Mouse (Mus musculus) cortical plate, adult 2 months (tissue): ENCODE results near the gene Actn4. TPM values are rescaled to one million over a fixed set of nuclear protein-coding genes. Genes with fewer than 3 reads are reported as not detected.

Experiments used
- H3K27ac ChIP-seq: fragments of 200-500 bp; 2 replicates; pipeline ENCODE4 v1.5.1; 2012; ENCODE audit warnings: low read length, control low read depth, inconsistent platforms; ENCODE audit not compliant: insufficient read depth
- H3K4me1 ChIP-seq: fragments of 200-500 bp; 2 replicates; pipeline ENCODE4 v1.6.1; 2011; ENCODE audit warnings: low read length; ENCODE audit not compliant: control insufficient read depth, insufficient read depth
- H3K4me3 ChIP-seq: fragments of 200-500 bp; 2 replicates; pipeline ENCODE4 v1.5.1; 2011; ENCODE audit warnings: mild to moderate bottlenecking, low read length, control low read depth; ENCODE audit not compliant: insufficient read depth
- CTCF ChIP-seq: fragments of 200-500 bp; IDR thresholded peaks from 2 replicates; pipeline ENCODE4 v1.5.1; 2011; ENCODE audit warnings: mild to moderate bottlenecking, control low read depth, low read length; ENCODE audit not compliant: insufficient read depth; ENCODE audit errors: extremely low read depth
- POLR2A ChIP-seq: fragments of 200-500 bp; IDR thresholded peaks from 2 replicates; pipeline ENCODE4 v1.6.1; 2011; ENCODE audit warnings: mild to moderate bottlenecking, low read length, control low read depth; ENCODE audit not compliant: insufficient read depth; ENCODE audit errors: extremely low read depth
- polyA plus RNA-seq: library from polyadenylated mRNA; depleted of rRNA; stranded (reverse); fragments of >200 nt; gene quantifications from 2 replicates; pipeline ENCODE4 v1.2.3, GENCODE M21; 2012

Gene Actn4
- polyA plus RNA-seq, 1 experiment = 178 TPM

DNA sequence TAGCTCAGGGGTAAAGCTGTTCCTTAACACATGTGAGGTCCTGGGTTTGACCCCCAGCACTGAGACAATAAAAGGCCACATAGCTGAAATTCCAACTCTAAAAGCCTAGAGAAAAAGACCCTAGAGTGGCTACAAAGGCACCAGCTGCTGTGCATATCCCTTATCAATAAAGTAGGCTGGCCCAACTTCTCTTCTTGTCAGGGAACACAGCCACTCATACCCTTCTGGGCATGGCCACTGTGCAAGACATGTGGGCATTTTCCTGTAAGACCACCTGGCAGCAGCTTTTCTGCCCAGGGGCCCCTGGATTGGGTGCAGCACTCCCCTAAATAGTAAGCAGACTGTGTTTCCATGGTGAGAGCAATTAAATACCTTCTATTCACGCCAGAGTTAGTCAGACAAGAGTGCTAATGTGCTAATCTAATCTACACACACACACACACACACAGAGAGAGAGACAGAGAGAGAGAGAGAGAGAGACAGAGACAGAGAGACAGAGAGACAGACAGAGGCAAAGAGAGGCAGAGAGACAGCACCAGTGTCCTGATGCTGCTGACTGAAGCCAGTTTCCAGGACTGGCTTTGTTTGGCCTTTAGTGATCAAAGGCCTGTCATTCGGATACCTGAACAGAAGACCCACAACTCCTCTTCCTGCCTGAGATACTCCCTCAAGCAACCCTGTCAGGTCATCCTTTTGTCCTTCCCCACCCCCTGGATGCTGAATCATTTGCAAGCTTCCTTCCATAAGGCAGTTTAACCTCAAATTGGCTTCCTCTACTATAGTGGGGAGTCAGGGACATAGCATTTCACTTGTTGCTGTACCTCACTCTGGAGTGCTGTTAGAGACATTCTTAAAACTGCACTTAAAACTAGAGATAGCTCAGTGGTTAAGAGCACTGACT lies 8.4 kb downstream of the Actn4 start:
- Histone ChIP-seq H3K4me1 (peaks cover 7% of the 10 kb centered on the region), H3K4me3 (no peak overlapping the region), H3K27ac (no peak overlapping the region)
- TF ChIP-seq CTCF (no peak), POLR2A (no peak)

- no peak overlapping the region for H3K27ac ChIP-seq
- TF ChIP-seq CTCF = no peak
- TF ChIP-seq POLR2A = no peak
These were observed 9.4 kb downstream of the Actn4 start for GRCm38 (mm10) chr7:28952786-28953185.

DNA sequence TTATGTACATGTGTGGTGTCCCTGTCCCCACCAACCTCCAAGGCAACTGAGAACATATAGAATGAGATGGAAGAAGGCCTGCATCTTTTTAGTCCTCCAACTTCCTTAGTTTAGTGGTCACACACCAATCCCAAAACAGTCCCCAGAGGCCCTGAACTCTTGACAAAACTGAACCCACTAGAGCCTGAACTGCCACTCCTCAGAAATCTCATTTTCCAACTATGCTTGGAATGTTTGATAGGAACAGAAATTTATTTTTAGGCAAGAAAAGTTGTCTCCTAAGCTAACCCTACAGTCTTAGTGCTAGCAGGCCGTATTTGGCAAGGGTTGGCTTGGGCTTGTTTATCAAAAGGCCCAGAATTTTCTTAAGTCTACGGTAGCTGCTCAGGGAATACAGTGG lies 10.4 kb downstream of the Actn4 start:
- H3K27ac ChIP-seq = no peak overlapping the region
- no peak for TF ChIP-seq POLR2A
- no peak for TF ChIP-seq CTCF
- H3K4me3 ChIP-seq = no peak overlapping the region

More at GRCm38 (mm10) chr7:28952786-28953185, 9.4 kb downstream of the Actn4 start:
- Histone ChIP-seq H3K4me1 (peaks cover 8% of the 10 kb centered on the region), H3K4me3 (no peak overlapping the region)

DNA sequence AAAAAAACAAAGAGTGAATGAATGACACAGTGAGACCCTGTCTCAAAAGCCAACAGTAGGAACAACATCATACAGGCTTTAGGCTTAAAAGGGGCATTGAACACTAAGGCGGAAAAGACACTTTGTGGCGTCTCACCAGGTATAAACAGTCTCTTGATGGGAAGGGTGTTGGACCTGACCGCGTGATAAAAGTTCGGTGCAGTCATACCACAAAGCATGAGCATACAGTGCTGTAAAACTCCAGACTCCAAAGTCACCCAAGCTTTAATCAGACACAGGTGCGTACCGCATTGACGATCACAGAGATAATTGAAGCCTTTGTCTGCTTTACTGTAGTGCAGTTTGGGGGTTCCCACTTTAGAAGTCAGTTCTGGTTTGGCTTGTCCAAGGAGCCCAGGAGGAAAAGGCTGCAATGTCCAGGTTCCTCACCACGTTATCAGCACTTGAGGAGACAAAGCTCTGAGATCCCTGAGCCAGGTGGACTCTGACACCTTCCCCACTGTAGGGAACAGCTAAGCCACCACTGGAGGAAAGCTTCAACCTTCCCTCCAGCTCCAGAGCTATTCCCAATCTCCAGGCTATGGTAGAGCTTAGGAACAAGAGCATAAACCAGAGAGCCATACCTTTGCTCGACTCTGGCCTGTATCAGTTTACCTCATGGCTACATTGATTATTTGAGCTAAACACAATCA lies 11.6 kb downstream of the Actn4 start:
- no peak for TF ChIP-seq CTCF
- no peak for TF ChIP-seq POLR2A
- no peak overlapping the region for H3K4me3 ChIP-seq
- no peak overlapping the region for H3K27ac ChIP-seq
- peaks cover 10% of the 10 kb centered on the region for H3K4me1 ChIP-seq

More for the DNA sequence above, 10.4 kb downstream of the Actn4 start:
- peaks cover 6% of the 10 kb centered on the region for H3K4me1 ChIP-seq

GRCm38 (mm10) chr7:28949298-28949697 lies 12.8 kb downstream of the Actn4 start:
- TF ChIP-seq POLR2A = no peak
- no peak for TF ChIP-seq CTCF
- Histone ChIP-seq H3K27ac (no peak overlapping the region), H3K4me3 (no peak overlapping the region)

DNA sequence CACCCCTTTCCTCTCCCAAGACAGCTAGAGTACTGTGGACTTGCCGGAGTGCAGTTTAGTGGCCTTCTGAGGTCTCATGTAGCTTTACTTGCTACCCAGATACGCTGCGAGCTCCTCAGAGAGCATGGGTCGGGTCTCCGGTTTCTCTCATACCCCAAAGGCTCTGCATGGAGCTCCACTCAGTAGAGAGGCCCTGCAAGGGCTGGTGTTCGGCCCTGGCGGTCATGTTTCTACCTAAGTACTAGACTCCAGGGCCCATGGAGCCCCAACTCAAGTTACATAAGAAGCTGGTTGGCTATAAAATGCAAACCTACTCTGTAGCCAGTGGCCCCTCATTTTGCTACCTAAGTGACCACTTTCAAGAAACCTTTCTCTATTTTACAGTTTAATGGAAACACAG lies 13.4 kb downstream of the Actn4 start:
- TF ChIP-seq CTCF (no peak), POLR2A (no peak)
- H3K4me1 ChIP-seq = peaks cover 7% of the 10 kb centered on the region
- H3K4me3 ChIP-seq = no peak overlapping the region
- H3K27ac ChIP-seq = no peak overlapping the region

More at GRCm38 (mm10) chr7:28949298-28949697, 12.8 kb downstream of the Actn4 start:
- peaks cover 9% of the 10 kb centered on the region for H3K4me1 ChIP-seq

GRCm38 (mm10) chr7:28946271-28946610 lies 15.9 kb downstream of the Actn4 start:
- Histone ChIP-seq H3K4me1 (peaks cover 14% of the 10 kb centered on the region), H3K27ac (peak overlapping the region; percentile 75), H3K4me3 (no peak overlapping the region)
- TF ChIP-seq POLR2A = no peak
- no peak for TF ChIP-seq CTCF

- H3K4me1 ChIP-seq = peaks cover 14% of the 10 kb centered on the region
- H3K27ac ChIP-seq = peak overlapping the region; percentile 75
- no peak overlapping the region for H3K4me3 ChIP-seq
- TF ChIP-seq CTCF = no peak
- TF ChIP-seq POLR2A = no peak
These were observed 16.5 kb downstream of the Actn4 start for GRCm38 (mm10) chr7:28945416-28946270.
